Mouse (Mus musculus) kidney, postnatal 4 days (tissue): ENCODE measurements at regions not wholly inside any gene's neighbourhood (a gene's known extent, or its start where the extent isn't known, plus 50 kb on each side); places are given as distances from the start of the nearest gene placed in this dataset.

Source experiments
- DNase-seq, 2 experiments: peaks; one replicate each; pipeline ENCODE4 v3.0.0; 2021; ENCODE audit warnings: mixed read lengths in 2 of 2

- DNase-seq: peak; percentile 20 to 50
Measured at GRCm38 (mm10) chr13:59228059-59228830, 356.8 kb downstream of the Agtpbp1 start.

- DNase-seq: no peak
Measured at GRCm38 (mm10) chr13:59227523-59228058, 357.4 kb downstream of the Agtpbp1 start.

GRCm38 (mm10) chr13:59220587-59220986, 364.4 kb downstream of the Agtpbp1 start:
- DNase-seq: no peak

GRCm38 (mm10) chr13:59220156-59220555, 364.9 kb downstream of the Agtpbp1 start:
- peak; percentile 74 to 83 for DNase-seq

- DNase-seq: no peak
Measured at GRCm38 (mm10) chr13:59216686-59217298, 368.2 kb downstream of the Agtpbp1 start.

- no peak for DNase-seq
Measured at GRCm38 (mm10) chr13:59212296-59212701, 372.7 kb downstream of the Agtpbp1 start.

GRCm38 (mm10) chr13:59210828-59211227, 374.2 kb downstream of the Agtpbp1 start:
- DNase-seq: no peak

GRCm38 (mm10) chr13:59206186-59206585, 378.8 kb downstream of the Agtpbp1 start:
- no peak for DNase-seq

GRCm38 (mm10) chr13:59204506-59204905, 380.5 kb downstream of the Agtpbp1 start:
- no peak for DNase-seq

GRCm38 (mm10) chr13:59196311-59196710, 388.7 kb downstream of the Agtpbp1 start:
- peak in 1 of 2 experiments; percentile 24 for DNase-seq

GRCm38 (mm10) chr13:59188431-59188830, 382.1 kb downstream of the Ntrk2 start:
- DNase-seq: no peak
